Mouse (Mus musculus) MEL (cell line): Measurements from ENCODE around the gene Sf3b6. TPM values are rescaled to one million over a fixed set of nuclear protein-coding genes. Genes with fewer than 3 reads are reported as not detected.

Experiments
- DNase-seq: peaks from one replicate; pipeline ENCODE4 v3.0.0; 2011; ENCODE audit warnings: low read depth, low spot score
- H3K27ac ChIP-seq: 2 replicates; pipeline ENCODE4 v1.5.1; 2012; ENCODE audit warnings: low read depth, mild to moderate bottlenecking, control low read depth, low read length, moderate library complexity; ENCODE audit not compliant: control insufficient read depth
- H3K27me3 ChIP-seq, 2 experiments: fragments of 150-350 bp in 1 of 2; sonication (generic) in 1 of 2; 2 replicates each; pipeline ENCODE4 v1.6.1; 2012; ENCODE audit warnings: low read length in 2 of 2, mild to moderate bottlenecking in 2 of 2, improper control_type of control experiment in 1 of 2, moderate library complexity in 1 of 2; ENCODE audit not compliant: insufficient read depth in 2 of 2, control insufficient read depth in 1 of 2
- H3K36me3 ChIP-seq, 2 experiments: 2 replicates each; pipeline ENCODE4 v1.6.1; 2012 to 2014; ENCODE audit warnings: low read length in 2 of 2, improper control_type of control experiment in 1 of 2, inconsistent platforms in 1 of 2, mild to moderate bottlenecking in 1 of 2; ENCODE audit not compliant: insufficient read depth in 2 of 2, control insufficient read depth in 1 of 2
- H3K4me1 ChIP-seq, 2 experiments: fragments of 150-350 bp in 1 of 2; sonication (generic) in 1 of 2; 2 replicates each; pipeline ENCODE4 v1.6.1; 2012; ENCODE audit warnings: low read length in 2 of 2, improper control_type of control experiment in 1 of 2, mild to moderate bottlenecking in 1 of 2; ENCODE audit not compliant: insufficient read depth in 2 of 2, control insufficient read depth in 1 of 2
- H3K4me3 ChIP-seq, 2 experiments: fragments of 150-350 bp in 1 of 2; sonication (generic) in 1 of 2; 2 replicates each; pipeline ENCODE4 v1.5.1; 2012; ENCODE audit warnings: low read depth in 2 of 2, low read length in 2 of 2, mild to moderate bottlenecking in 2 of 2, moderate library complexity in 2 of 2, control low read depth in 1 of 2, improper control_type of control experiment in 1 of 2; ENCODE audit not compliant: control insufficient read depth in 1 of 2, insufficient read depth in 1 of 2
- H3K79me2 ChIP-seq: 2 replicates; pipeline ENCODE4 v1.6.1; 2012; ENCODE audit warnings: mild to moderate bottlenecking, low read length, moderate library complexity; ENCODE audit not compliant: control insufficient read depth, poor library complexity, insufficient read depth
- H3K9ac ChIP-seq: 2 replicates; pipeline ENCODE4 v1.6.1; 2012; ENCODE audit warnings: low read depth, mild to moderate bottlenecking, control low read depth, low read length, moderate library complexity; ENCODE audit not compliant: control insufficient read depth, poor library complexity, severe bottlenecking
- H3K9me3 ChIP-seq: fragments of 150-350 bp; sonication (generic); replicated peaks from 2 replicates; pipeline ENCODE4 v1.6.1; 2012; ENCODE audit warnings: mild to moderate bottlenecking, low read length, improper control_type of control experiment, moderate library complexity; ENCODE audit not compliant: insufficient read depth
- BHLHE40 ChIP-seq: IDR thresholded peaks from 2 replicates; pipeline ENCODE4 v1.6.1; 2012; ENCODE audit warnings: low read depth, mild to moderate bottlenecking, inconsistent platforms, low read length, improper control_type of control experiment, borderline replicate concordance
- CHD2 ChIP-seq: IDR thresholded peaks from 2 replicates; pipeline ENCODE4 v1.6.1; 2011; ENCODE audit warnings: low read length, improper control_type of control experiment
- CTCF ChIP-seq, 3 experiments: IDR thresholded peaks in 2 of 3; conservative IDR thresholded peaks in 1 of 3; 2 replicates each; pipeline ENCODE4 v1.5.1; 2011 to 2012; ENCODE audit warnings: low read length in 3 of 3, low read depth in 2 of 3, mild to moderate bottlenecking in 2 of 3, improper control_type of control experiment in 1 of 3, inconsistent platforms in 1 of 3, mixed read lengths in 1 of 3, moderate library complexity in 1 of 3; ENCODE audit not compliant: control insufficient read depth in 1 of 3, insufficient read depth in 1 of 3, poor library complexity in 1 of 3, severe bottlenecking in 1 of 3
- ELF1 ChIP-seq: IDR thresholded peaks from 2 replicates; pipeline ENCODE4 v1.6.1; 2014; ENCODE audit warnings: low read depth, mild to moderate bottlenecking, inconsistent platforms, low read length, improper control_type of control experiment, moderate library complexity
- EP300 ChIP-seq, 2 experiments: IDR thresholded peaks; 2 replicates each; pipeline ENCODE4 v1.6.1; 2011; ENCODE audit warnings: improper control_type of control experiment in 2 of 2, low read length in 2 of 2, low read depth in 1 of 2, mild to moderate bottlenecking in 1 of 2
- JUND ChIP-seq: IDR thresholded peaks from 2 replicates; pipeline ENCODE4 v1.6.1; 2011; ENCODE audit warnings: low read depth, mild to moderate bottlenecking, improper control_type of control experiment, low read length
- KAT2A ChIP-seq: conservative IDR thresholded peaks from 2 replicates; pipeline ENCODE4 v1.6.1; 2012; ENCODE audit warnings: low read depth, low read length, improper control_type of control experiment, inconsistent platforms
- MAFK ChIP-seq: IDR thresholded peaks from 2 replicates; pipeline ENCODE4 v1.6.1; 2011; ENCODE audit warnings: low read depth, mild to moderate bottlenecking, low read length, improper control_type of control experiment, borderline replicate concordance
- MAZ ChIP-seq: IDR thresholded peaks from 2 replicates; pipeline ENCODE4 v1.6.1; 2012; ENCODE audit warnings: low read depth, mild to moderate bottlenecking, inconsistent platforms, low read length, improper control_type of control experiment
- MEF2A ChIP-seq: IDR thresholded peaks from 2 replicates; pipeline ENCODE4 v1.6.1; 2014; ENCODE audit warnings: low read depth, mild to moderate bottlenecking, inconsistent platforms, low read length, improper control_type of control experiment; ENCODE audit not compliant: poor library complexity, insufficient replicate concordance, severe bottlenecking; ENCODE audit errors: extremely low read depth
- MXI1 ChIP-seq: IDR thresholded peaks from 2 replicates; pipeline ENCODE4 v1.6.1; 2011; ENCODE audit warnings: mild to moderate bottlenecking, low read depth, low read length, improper control_type of control experiment
- MYB ChIP-seq: IDR thresholded peaks from 2 replicates; pipeline ENCODE4 v1.6.1; 2011; ENCODE audit warnings: mild to moderate bottlenecking, low read depth, low read length, improper control_type of control experiment
- NELFE ChIP-seq: IDR thresholded peaks from 2 replicates; pipeline ENCODE4 v1.6.1; 2011; ENCODE audit warnings: low read depth, low read length, improper control_type of control experiment
- NRF1 ChIP-seq: IDR thresholded peaks from 2 replicates; pipeline ENCODE4 v1.6.1; 2014; ENCODE audit warnings: low read depth, mild to moderate bottlenecking, inconsistent platforms, low read length, improper control_type of control experiment, moderate library complexity; ENCODE audit not compliant: poor library complexity, insufficient read depth, severe bottlenecking
- POLR2A ChIP-seq, 2 experiments: IDR thresholded peaks; 2 replicates each; pipeline ENCODE4 v1.6.1; 2011 to 2012; ENCODE audit warnings: low read length in 2 of 2, mild to moderate bottlenecking in 2 of 2, control low read depth in 1 of 2, improper control_type of control experiment in 1 of 2, low read depth in 1 of 2, moderate library complexity in 1 of 2; ENCODE audit not compliant: control insufficient read depth in 1 of 2, insufficient read depth in 1 of 2, poor library complexity in 1 of 2
- POLR2AphosphoS2 ChIP-seq: IDR thresholded peaks from 2 replicates; pipeline ENCODE4 v1.6.1; 2011; ENCODE audit warnings: low read length, improper control_type of control experiment
- RAD21 ChIP-seq: IDR thresholded peaks from 2 replicates; pipeline ENCODE4 v1.6.1; 2011; ENCODE audit warnings: mild to moderate bottlenecking, low read depth, low read length, improper control_type of control experiment
- SIN3A ChIP-seq: IDR thresholded peaks from 2 replicates; pipeline ENCODE4 v1.6.1; 2012; ENCODE audit warnings: low read length, improper control_type of control experiment, inconsistent platforms
- SMC3 ChIP-seq: IDR thresholded peaks from 2 replicates; pipeline ENCODE4 v1.6.1; 2011; ENCODE audit warnings: low read depth, low read length, improper control_type of control experiment
- USF1 ChIP-seq: IDR thresholded peaks from 2 replicates; pipeline ENCODE4 v1.6.1; 2014; ENCODE audit warnings: low read depth, mild to moderate bottlenecking, inconsistent platforms, low read length, improper control_type of control experiment, moderate library complexity
- ZKSCAN1 ChIP-seq: IDR thresholded peaks from 2 replicates; pipeline ENCODE4 v1.6.1; 2012; ENCODE audit warnings: low read depth, mild to moderate bottlenecking, inconsistent platforms, low read length, improper control_type of control experiment, moderate library complexity
- polyA plus RNA-seq, 2 experiments: library from polyadenylated mRNA; stranded (reverse) in 1 of 2; unstranded in 1 of 2; fragments of >175 nt in 1 of 2; fragments of >200 nt in 1 of 2; gene quantifications; 2 replicates each; pipeline versions ENCODE4 v1.2.1 to v1.2.4; 2012; ENCODE audit warnings: low replicate concordance in 2 of 2, low read depth in 1 of 2; ENCODE audit not compliant: insufficient read length in 2 of 2, insufficient read depth in 1 of 2, missing spikeins in 1 of 2
- total RNA-seq: library from RNA; depleted of rRNA; stranded (reverse); fragments of 300-350 nt; gene quantifications from 2 replicates; pipeline ENCODE4 v1.2.3, GENCODE M21; 2012

Sf3b6 gene
- total and polyA plus RNA-seq, 3 experiments, result 163 to 186 TPM; not detected in 1

- Histone ChIP-seq H3K27me3 (no peaks in the 10 kb centered on the region), H3K4me1 (no peaks in the 10 kb centered on the region), H3K9ac (no peak overlapping the region), H3K27ac (no peak overlapping the region), H3K79me2 (no peaks in the 10 kb centered on the region), H3K4me3 (no peak overlapping the region), H3K36me3 (peaks cover 0 to 13% of the 10 kb centered on the region in 2 experiments; a peak in 2 of 4 replicates), H3K9me3 (no peaks in the 10 kb centered on the region)
- DNase-seq, result peak; percentile 56
- TF ChIP-seq ELF1 (no peak), USF1 (no peak), NELFE (no peak), SMC3 (peak; percentile 50), CTCF (IDR thresholded peaks at IDR 0.05 in 2 of 3, conservative IDR thresholded peaks at IDR 0.05 in 1 of 3; ENCODE audit: control insufficient read depth in 1 of 3, insufficient read depth in 1 of 3, low read depth in 2 of 3, low read length in 3 of 3, poor library complexity in 1 of 3, severe bottlenecking in 1 of 3) (peak; percentile 62 to 72 (median 67)), POLR2AphosphoS2 (no peak), CHD2 (no peak), RAD21 (peak; percentile 28)
Measured at GRCm38 (mm10) chr12:4862672-4863071, 45.3 kb downstream of the Sf3b6 start.

GRCm38 (mm10) chr12:4863654-4864337 lies 46.5 kb downstream of the Sf3b6 start:
- TF ChIP-seq RAD21 (no peak), ELF1 (no peak), MEF2A (no peak), MXI1 (no peak), JUND (no peak), MAFK (no peak), SIN3A (no peak), NRF1 (no peak), CTCF (IDR thresholded peaks at IDR 0.05 in 2 of 3, conservative IDR thresholded peaks at IDR 0.05 in 1 of 3; ENCODE audit: control insufficient read depth in 1 of 3, insufficient read depth in 1 of 3, low read depth in 2 of 3, low read length in 3 of 3, poor library complexity in 1 of 3, severe bottlenecking in 1 of 3) (no peak), KAT2A (no peak), ZKSCAN1 (no peak), EP300 (IDR thresholded peaks at IDR 0.05; ENCODE audit: low read depth in 1 of 2, low read length in 2 of 2) (no peak), BHLHE40 (no peak), MYB (no peak), MAZ (no peak), POLR2A (IDR thresholded peaks at IDR 0.05; ENCODE audit: control insufficient read depth in 1 of 2, insufficient read depth in 1 of 2, low read depth in 1 of 2, low read length in 2 of 2, poor library complexity in 1 of 2) (no peak)
- no peak for DNase-seq
- H3K27ac ChIP-seq, result no peak overlapping the region
- no peaks in the 10 kb centered on the region for H3K79me2 ChIP-seq
- no peaks in the 10 kb centered on the region for H3K4me1 ChIP-seq
- H3K9ac ChIP-seq, result no peak overlapping the region
- no peaks in the 10 kb centered on the region for H3K27me3 ChIP-seq
- H3K36me3 ChIP-seq, result peaks cover 0 to 16% of the 10 kb centered on the region in 2 experiments; a peak in 2 of 4 replicates
- H3K9me3 ChIP-seq, result no peaks in the 10 kb centered on the region
- no peak overlapping the region for H3K4me3 ChIP-seq
